Mouse (Mus musculus) R1 (cell line): ENCODE measurements around the gene Ywhae.
"Not testable (repeated sequence)": the region's sequence is repeated elsewhere in the genome, so short reads cannot be mapped to it uniquely, and the experiment has no call there.

ENCODE experiments used
- DNase-seq: peaks from one replicate; pipeline ENCODE4 v3.0.0-alpha.2; 2018; ENCODE audit warnings: low read depth, low spot score

Ywhae gene

GRCm38 (mm10) chr11:75732434-75733226 is at the start of gene Ywhae:
Gene Ywhae (plus strand): TSS chr11:75732869.
- peak; percentile 93 for DNase-seq

DNA sequence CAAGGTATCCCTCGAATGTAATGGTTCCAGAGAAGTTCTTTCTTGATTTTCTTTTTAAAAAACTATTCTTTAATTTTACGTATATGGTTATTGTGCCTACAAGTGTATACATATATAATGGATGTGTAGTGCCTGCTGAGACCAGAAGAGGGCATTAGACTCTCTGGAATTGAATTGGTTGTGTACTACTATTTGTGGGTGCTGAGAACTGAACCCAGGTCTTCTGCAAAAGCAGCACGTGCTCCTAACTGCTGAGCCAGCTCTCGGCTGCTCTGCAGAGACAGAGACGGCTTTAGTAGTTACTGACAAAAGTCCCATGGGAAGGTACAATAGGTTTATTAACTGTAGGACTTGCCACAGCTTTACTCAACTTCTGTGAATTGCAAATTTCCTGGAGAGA is 48.2 kb upstream of the Ywhae start:
- DNase-seq, result peak; percentile 52

GRCm38 (mm10) chr11:75684956-75685355 is 47.7 kb upstream of the Ywhae start:
- DNase-seq, result no peak

- DNase-seq, result peak; percentile 37
Measured at GRCm38 (mm10) chr11:75687343-75687993, 45.2 kb upstream of the Ywhae start.

GRCm38 (mm10) chr11:75688132-75688531 is 44.5 kb upstream of the Ywhae start:
- no peak for DNase-seq

DNA sequence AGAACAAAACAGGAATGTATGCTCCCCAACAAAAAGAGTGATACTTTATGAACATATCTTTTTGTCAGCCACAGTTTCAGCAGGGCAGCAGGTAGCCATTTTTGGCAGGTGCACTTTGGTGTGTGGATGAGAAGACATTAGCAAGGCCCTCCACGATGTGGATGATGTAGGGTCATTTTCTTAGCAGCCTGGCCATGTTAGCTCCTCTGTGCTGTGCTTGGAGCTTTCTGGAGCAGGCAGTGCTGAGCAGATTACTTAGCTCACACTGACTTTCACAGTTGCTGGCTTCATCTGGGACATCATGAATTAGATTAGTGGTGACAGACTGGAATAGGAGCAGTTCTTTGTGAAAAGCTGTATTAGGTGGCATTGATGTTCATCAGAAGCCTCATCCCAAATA is 42.7 kb upstream of the Ywhae start:
- no peak for DNase-seq

DNA sequence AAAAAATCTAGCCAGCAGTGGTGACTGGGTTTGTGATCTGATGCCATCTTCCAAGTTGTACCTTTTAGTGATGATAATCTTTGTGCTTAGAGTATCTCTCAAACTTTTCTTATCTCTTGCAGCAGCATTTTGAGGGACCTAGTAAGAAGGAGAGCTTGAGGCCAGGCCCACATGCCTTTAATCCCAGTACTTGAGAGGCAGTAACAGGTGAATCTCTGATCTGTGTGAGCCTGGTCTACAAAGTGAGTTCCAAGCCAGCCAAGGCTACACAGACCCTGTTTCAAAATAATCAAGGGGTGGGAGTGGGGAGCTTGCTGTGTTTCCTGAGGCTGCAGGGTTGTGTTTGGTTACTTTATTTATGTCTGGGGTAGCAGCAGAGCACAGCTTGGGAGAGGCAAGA is 41.6 kb upstream of the Ywhae start:
- DNase-seq, result no peak

GRCm38 (mm10) chr11:75693570-75693969 is 39.1 kb upstream of the Ywhae start:
- no peak for DNase-seq

DNA sequence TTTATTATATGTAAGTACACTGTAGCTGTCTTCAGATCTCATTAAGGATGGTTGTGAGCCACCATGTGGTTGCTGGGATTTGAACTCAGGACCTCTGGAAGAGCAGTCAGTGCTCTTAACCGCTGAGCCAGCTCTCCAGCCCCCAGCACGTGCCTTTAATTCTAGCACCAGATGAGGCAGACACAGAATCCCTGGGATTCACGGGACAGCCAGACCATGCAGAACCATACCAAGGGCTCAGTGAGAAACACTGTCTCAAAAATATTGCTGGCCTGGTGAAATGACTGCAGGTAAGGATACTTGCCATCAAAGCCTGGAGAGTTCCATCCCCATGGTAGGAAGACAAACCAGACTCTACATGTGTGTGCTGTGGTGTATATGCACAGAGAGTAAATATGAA is 35.2 kb upstream of the Ywhae start:
- not testable (repeated sequence) for DNase-seq

- no peak for DNase-seq
Measured at GRCm38 (mm10) chr11:75700557-75700956, 32.1 kb upstream of the Ywhae start.

DNA sequence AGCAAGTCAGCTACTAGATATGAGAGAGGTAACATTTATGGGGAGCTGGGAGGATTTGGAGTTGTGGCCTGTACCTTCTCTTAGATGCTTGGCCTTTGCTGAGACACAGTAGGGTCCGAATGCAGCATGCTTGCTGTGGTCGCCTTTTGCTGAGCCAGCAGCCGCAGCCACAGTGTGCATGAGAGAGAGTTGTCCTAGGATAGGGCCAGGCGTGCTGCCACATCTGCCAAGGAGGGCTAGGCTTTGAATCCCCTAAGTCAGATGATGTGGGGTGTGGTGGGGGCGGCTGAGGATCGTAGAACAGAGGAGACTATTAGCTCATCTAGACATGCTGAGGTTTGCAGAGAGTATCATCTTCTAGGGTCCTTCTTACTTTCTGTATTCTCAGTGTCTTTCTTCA is 29.9 kb upstream of the Ywhae start:
- DNase-seq, result no peak

- no peak for DNase-seq
Measured at GRCm38 (mm10) chr11:75703748-75704147, 28.9 kb upstream of the Ywhae start.

- peak; percentile 60 for DNase-seq
Measured at GRCm38 (mm10) chr11:75713949-75714348, 18.7 kb upstream of the Ywhae start.

DNA sequence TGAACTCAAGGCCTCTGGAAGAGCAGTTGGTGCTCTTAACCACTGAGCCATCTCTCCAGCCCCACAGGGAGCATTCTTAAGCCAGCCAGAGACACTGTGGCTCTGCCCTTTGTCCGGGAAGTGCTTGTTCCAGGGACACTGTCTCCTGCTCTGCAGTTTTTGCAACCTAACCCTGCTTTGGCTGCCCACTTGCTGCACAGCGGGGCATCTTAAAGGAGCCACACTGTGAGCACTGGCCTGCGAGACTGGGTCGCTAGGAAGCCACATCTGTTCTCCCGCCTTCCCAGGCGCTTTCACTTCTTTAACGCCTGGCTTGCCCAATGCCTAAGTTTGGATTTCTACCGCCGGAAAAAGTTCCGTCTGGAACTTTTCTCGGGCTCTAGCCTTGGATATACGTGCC is 17.1 kb upstream of the Ywhae start:
- DNase-seq, result peak; percentile 39

DNA sequence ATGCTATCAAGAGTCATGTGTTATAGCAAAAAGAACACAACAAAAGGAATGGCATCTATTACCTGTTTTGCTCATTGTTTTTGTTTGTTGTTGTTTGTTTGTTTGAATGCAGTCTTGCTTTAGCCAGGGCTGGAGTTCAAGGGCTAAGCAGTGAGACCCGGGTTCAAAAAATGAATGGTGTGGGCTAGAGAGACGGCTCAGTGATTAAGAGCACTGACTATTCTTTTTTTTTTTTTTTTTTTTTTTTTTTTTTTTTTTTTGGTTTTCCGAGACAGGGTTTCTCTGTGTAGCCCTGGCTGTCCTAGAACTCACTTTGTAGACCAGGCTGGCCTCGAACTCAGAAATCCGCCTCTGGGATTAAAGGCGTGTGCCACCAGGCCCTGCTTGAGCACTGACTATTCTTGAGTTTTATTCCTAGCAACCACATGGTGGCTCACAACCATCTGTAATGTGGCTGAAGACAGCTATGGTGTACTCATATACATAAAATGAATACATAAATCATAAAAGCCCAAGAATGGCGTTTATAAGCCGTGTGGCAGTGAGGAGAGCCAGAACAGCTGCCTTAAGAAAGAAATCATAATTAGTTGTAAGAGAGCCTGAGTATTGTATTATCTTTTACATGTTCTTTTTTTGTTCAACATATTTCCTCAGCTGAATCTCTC is 15.9 kb upstream of the Ywhae start:
- DNase-seq, result no peak

GRCm38 (mm10) chr11:75722339-75722738 is 10.3 kb upstream of the Ywhae start:
- DNase-seq, result no peak

DNA sequence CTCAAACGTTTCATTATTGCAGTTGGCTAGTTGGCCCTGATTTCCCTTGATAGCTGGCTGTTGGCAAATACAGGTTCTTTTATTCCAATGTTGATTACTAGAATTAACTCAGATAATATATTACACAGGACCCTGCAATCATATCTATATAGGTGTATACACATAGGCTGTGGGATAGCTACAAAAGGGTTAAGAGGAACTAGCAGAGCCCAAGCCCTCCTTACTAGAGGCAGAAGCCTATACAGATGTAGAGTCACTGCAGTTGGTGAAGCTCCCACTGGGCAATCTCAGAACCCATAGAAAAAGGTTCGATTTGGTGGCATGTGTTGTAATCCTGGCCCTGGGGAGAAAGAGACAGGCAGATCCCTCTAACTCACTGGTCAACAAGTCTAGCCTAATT is 5.5 kb upstream of the Ywhae start:
- DNase-seq, result no peak

DNA sequence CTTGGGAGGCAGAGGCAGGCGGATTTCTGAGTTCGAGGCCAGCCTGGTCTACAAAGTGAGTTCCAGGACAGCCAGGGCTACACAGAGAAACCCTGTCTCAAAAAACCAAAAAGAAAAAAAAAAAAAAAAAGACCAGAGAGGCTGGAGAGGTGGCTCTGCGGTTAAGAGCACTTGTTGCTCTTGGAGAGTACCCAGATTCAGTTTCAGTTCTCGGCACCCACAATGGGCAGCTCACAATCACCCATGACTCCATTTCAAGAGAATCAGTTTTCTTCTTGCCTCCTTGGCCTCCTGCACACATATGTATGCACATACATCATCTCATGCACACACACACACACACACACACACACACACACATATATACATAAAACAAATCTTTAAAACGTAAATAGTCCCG is 5.0 kb upstream of the Ywhae start:
- DNase-seq, result not testable (repeated sequence)

GRCm38 (mm10) chr11:75733227-75733940 is 715 bp downstream of the Ywhae start:
- DNase-seq, result peak; percentile 58

GRCm38 (mm10) chr11:75735462-75736252 is 3.0 kb downstream of the Ywhae start:
- no peak for DNase-seq

- DNase-seq, result no peak
Measured at GRCm38 (mm10) chr11:75736978-75737377, 4.3 kb downstream of the Ywhae start.
